Mouse (Mus musculus): ENCODE results near the gene Traf3.

GRCm38 (mm10) chr12:111234383-111234782 lies 68.2 kb downstream of the Traf3 start:
- TF ChIP-seq TAL1 (IDR thresholded peaks at IDR 0.05; ENCODE audit: low read length) (no peak), GATA1 (IDR thresholded peaks at IDR 0.05; ENCODE audit: low read length) (no peak)

All from erythroblast, embryonic 14.5 days (primary cell).